Mouse (Mus musculus) myocyte (in vitro differentiated cells): ENCODE results near the gene Atp6v1fnb.

Source experiments
- E2F4 ChIP-seq: IDR thresholded peaks from one replicate; pipeline ENCODE4 v1.6.1; 2011; ENCODE audit warnings: mild to moderate bottlenecking, control low read depth, moderate library complexity; ENCODE audit not compliant: insufficient read depth
- MYOD1 ChIP-seq, 3 experiments: IDR thresholded peaks; one replicate each; pipeline ENCODE4 v1.6.1; 2011; ENCODE audit warnings: control low read depth in 2 of 3, low read depth in 2 of 3, mild to moderate bottlenecking in 2 of 3, moderate library complexity in 1 of 3; ENCODE audit not compliant: insufficient read length in 2 of 3, control insufficient read depth in 1 of 3
- POLR2A ChIP-seq: IDR thresholded peaks from one replicate; pipeline ENCODE4 v1.6.1; 2011; ENCODE audit warnings: low read depth, mild to moderate bottlenecking, control low read depth, moderate library complexity; ENCODE audit not compliant: insufficient read length

- peak; percentile 45 for TF ChIP-seq POLR2A
- no peak for TF ChIP-seq E2F4
- TF ChIP-seq MYOD1 (IDR thresholded peaks at IDR 0.05; ENCODE audit: control insufficient read depth in 1 of 3, insufficient read length in 2 of 3, low read depth in 2 of 3), result no peak
Measured at GRCm38 (mm10) chr6:29444773-29445172, 26.5 kb upstream of the Atp6v1fnb start.
